Mouse (Mus musculus) olfactory bulb, adult 2 months (tissue): Measurements from ENCODE around the gene Slc6a5.

Source experiments
- CTCF ChIP-seq: fragments of 200-500 bp; IDR thresholded peaks from 2 replicates; pipeline ENCODE4 v1.5.1; 2012; ENCODE audit warnings: low read depth, mild to moderate bottlenecking, low read length, moderate library complexity; ENCODE audit not compliant: insufficient read depth
- POLR2A ChIP-seq: fragments of 200-500 bp; IDR thresholded peaks from 2 replicates; pipeline ENCODE4 v1.6.1; 2012; ENCODE audit warnings: mild to moderate bottlenecking, low read depth, low read length, moderate library complexity; ENCODE audit not compliant: insufficient read depth

DNA sequence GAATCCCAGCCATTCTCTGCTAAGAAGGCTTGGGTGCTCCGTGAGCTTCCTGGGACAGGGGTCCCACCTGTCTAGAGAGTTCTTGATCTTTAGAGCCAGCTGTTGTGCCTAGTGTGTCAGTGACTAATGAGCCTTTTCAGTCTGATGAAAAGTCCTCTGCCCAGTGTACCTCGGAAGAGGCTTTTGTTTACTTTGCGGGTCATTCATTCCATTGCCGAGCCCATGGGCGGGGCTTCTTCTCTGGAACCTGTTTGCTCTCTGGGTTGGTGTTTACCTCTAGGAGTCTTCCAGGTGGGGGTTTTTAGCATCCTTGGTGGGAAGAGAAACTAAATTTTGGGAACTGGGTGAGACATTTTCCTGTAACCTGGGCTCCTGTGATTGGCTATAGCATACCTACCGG lies 74.8 kb downstream of the Slc6a5 start:
- TF ChIP-seq CTCF = no peak
- TF ChIP-seq POLR2A = no peak
